Mouse (Mus musculus) MEL (cell line): ENCODE measurements around the gene Aspa.
"Not testable (repeated sequence)": the region's sequence is repeated elsewhere in the genome, so short reads cannot be mapped to it uniquely, and the experiment has no call there.

Experiments
- CHD1 ChIP-seq: IDR thresholded peaks from 2 replicates; pipeline ENCODE4 v1.6.1; 2012; ENCODE audit warnings: low read depth, mild to moderate bottlenecking, inconsistent platforms, low read length, improper control_type of control experiment
- RAD21 ChIP-seq: IDR thresholded peaks from 2 replicates; pipeline ENCODE4 v1.6.1; 2011; ENCODE audit warnings: mild to moderate bottlenecking, low read depth, low read length, improper control_type of control experiment

DNA sequence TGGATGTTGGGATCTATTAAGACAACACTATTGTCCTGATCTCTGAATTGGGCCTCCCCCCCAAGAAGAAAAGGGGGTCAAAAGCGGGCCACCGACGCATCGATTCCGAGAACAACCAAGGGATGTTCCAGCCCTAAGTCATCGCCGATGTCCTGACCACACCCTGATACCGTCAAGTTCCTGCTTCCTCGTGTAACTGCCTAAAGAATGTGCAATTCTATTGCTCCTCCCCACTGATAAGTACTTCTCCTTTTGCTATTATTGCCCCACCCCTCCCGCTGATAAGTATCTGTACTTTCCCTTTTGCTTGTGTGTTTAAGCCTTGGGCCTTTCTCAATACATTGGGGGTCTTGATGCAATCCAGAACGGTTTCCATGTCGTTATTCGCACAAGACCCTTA, 8.3 kb downstream of the Aspa start:
- not testable (repeated sequence) for TF ChIP-seq RAD21, CHD1
